Mouse (Mus musculus) T-helper 1 cell (primary cell): ENCODE measurements around the gene Hhatl.

ENCODE experiments used
- in situ Hi-C: fragments of 300-600 bp; cut with MboI, MseI; formaldehyde crosslinking; loops from one replicate; pipeline ENCODE4 v1.15.1; 2025; ENCODE audit warnings: high pct_unique_total_duplicates

Gene Hhatl

GRCm38 (mm10) chr9:121807947-121808346 lies 15.6 kb upstream of the Hhatl start:
- in situ Hi-C loops, result no loop called here

- in situ Hi-C loops, result no loop called here
These were observed 15.2 kb upstream of the Hhatl start for GRCm38 (mm10) chr9:121807546-121807945.

GRCm38 (mm10) chr9:121802747-121803146 lies 10.4 kb upstream of the Hhatl start:
- in situ Hi-C loops, result no loop called here

GRCm38 (mm10) chr9:121798887-121799520 lies 6.7 kb upstream of the Hhatl start:
- in situ Hi-C loops, result loop anchor here (25.0 kb wide), 2 partner anchors 312 to 888 kb away; partner anchors contain the start of gene Cck

- in situ Hi-C loops, result loop anchor here (25.0 kb wide), 2 partner anchors 310 to 890 kb away; partner anchors contain the start of gene Cck
These were observed 5.4 kb upstream of the Hhatl start for GRCm38 (mm10) chr9:121797722-121798121.

GRCm38 (mm10) chr9:121794972-121795539 lies 2.7 kb upstream of the Hhatl start:
- in situ Hi-C loops, result loop anchor here (25.0 kb wide), 2 partner anchors 308 to 892 kb away; partner anchors contain the start of gene Cck

- in situ Hi-C loops, result loop anchor here (25.0 kb wide), 2 partner anchors 304 to 896 kb away; partner anchors contain the start of gene Cck
These were observed 1.1 kb downstream of the Hhatl start for GRCm38 (mm10) chr9:121791206-121791605.

- in situ Hi-C loops, result loop anchor here (25.0 kb wide), 2 partner anchors 299 to 901 kb away; partner anchors contain the start of gene Cck
These were observed 5.9 kb downstream of the Hhatl start for GRCm38 (mm10) chr9:121786359-121786758.

GRCm38 (mm10) chr9:121785261-121785660 lies 7.0 kb downstream of the Hhatl start:
- in situ Hi-C loops, result loop anchor here (25.0 kb wide), 2 partner anchors 298 to 902 kb away; partner anchors contain the start of gene Cck

GRCm38 (mm10) chr9:121784801-121785200 lies 7.5 kb downstream of the Hhatl start:
- in situ Hi-C loops, result loop anchor here (25.0 kb wide), 2 partner anchors 298 to 902 kb away; partner anchors contain the start of gene Cck

- in situ Hi-C loops, result loop anchor here (25.0 kb wide), 2 partner anchors 291 to 909 kb away; partner anchors contain the start of gene Cck
These were observed 14.2 kb downstream of the Hhatl start for GRCm38 (mm10) chr9:121778066-121778624.

GRCm38 (mm10) chr9:121777484-121778065 lies 14.7 kb downstream of the Hhatl start, which contains the start of gene Klhl40:
Gene Klhl40, plus strand, starts transcription at chr9:121777607.
- in situ Hi-C loops, result loop anchor here (25.0 kb wide), 2 partner anchors 290 to 910 kb away; partner anchors contain the start of gene Cck

GRCm38 (mm10) chr9:121776511-121776910 lies 15.8 kb downstream of the Hhatl start:
- in situ Hi-C loops, result loop anchor here (25.0 kb wide), 2 partner anchors 289 to 911 kb away; partner anchors contain the start of gene Cck

- in situ Hi-C loops, result loop anchor here (25.0 kb wide), 2 partner anchors 289 to 911 kb away; partner anchors contain the start of gene Cck
These were observed 16.4 kb downstream of the Hhatl start for GRCm38 (mm10) chr9:121775951-121776350.

- in situ Hi-C loops, result no loop called here
These were observed 19.9 kb downstream of the Hhatl start for GRCm38 (mm10) chr9:121772412-121772811.

GRCm38 (mm10) chr9:121765166-121765855 lies 27.0 kb downstream of the Hhatl start:
- in situ Hi-C loops, result no loop called here

- in situ Hi-C loops, result no loop called here
These were observed 28.6 kb downstream of the Hhatl start for GRCm38 (mm10) chr9:121763716-121764115.

- in situ Hi-C loops, result no loop called here
These were observed 29.5 kb downstream of the Hhatl start for GRCm38 (mm10) chr9:121762761-121763160.

- in situ Hi-C loops, result no loop called here
These were observed 30.1 kb downstream of the Hhatl start for GRCm38 (mm10) chr9:121762248-121762647.

- in situ Hi-C loops, result no loop called here
These were observed 30.5 kb downstream of the Hhatl start for GRCm38 (mm10) chr9:121761787-121762186.

GRCm38 (mm10) chr9:121761091-121761665 lies 31.1 kb downstream of the Hhatl start:
- in situ Hi-C loops, result no loop called here
